Mouse (Mus musculus) c-Kit-positive CD71-positive TER-119-positive erythroid progenitor cells, embryonic 14.5 days (primary cell): ENCODE measurements around the gene Mgat5.
A peak's percentile ranks its signal among the peaks of the same experiment; 100 is the strongest.

Experiments
- DNase-seq: peaks from one replicate; pipeline ENCODE4 v3.0.0-alpha.2; 2013; ENCODE audit warnings: low spot score

Gene Mgat5

GRCm38 (mm10) chr1:127260969-127261368 lies 56.2 kb downstream of the Mgat5 start:
- no peak for DNase-seq

DNA sequence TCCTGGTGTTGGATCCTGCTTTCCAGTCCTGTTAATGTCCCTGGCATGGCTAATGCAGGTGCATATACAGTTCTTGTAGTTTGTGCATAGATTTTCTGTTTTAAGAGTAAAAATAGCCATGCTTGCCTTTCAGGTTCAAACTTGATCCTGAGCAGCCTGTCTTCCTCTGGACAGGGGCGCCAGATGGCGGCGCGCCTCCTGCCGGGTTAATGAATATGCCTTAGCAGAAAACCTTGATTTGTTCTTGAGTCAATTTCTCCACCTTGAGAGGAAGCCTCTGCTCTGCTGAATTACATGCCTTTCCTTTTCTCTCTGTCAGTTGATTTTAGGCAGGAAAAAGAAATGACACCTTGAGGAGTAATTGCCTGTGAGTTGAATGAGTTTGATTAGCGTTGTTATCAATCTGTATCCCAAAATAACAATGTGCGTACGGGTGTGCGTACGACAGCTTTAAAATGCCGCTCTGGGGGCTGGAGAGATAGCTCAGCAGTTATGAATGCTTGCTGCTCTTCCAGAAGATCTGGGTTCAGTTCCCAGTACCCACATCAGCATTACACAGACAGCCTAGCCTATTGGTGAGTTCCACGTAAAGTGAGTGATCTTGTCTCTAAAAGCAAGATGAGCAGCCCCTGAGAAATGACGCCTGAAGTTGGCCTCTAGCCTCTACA lies 57.5 kb downstream of the Mgat5 start:
- DNase-seq: no peak

- no peak for DNase-seq
Observed at GRCm38 (mm10) chr1:127267985-127268384, 63.2 kb downstream of the Mgat5 start.

DNA sequence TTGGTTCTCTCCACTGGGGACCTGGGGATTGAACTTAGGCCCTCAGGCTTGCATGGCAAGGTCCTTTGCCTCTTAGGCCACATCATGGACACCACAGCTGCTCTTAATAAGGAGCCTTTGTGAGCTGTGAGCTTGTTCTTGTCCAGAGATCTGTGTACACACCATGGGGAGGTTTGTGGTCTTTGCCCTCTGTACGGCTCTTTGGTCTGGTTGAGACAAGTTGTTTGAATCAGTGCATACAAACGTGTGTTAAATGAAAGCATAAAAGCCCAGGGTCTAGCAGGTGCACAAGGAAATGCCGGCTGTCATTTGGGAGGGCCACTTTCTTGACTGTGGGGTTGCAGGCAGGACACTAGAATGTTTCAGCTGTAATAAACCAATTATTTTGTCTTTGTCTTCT lies 64.5 kb downstream of the Mgat5 start:
- no peak for DNase-seq

GRCm38 (mm10) chr1:127270273-127271020 lies 65.6 kb downstream of the Mgat5 start:
- no peak for DNase-seq

- no peak for DNase-seq
Observed at GRCm38 (mm10) chr1:127271156-127271555, 66.3 kb downstream of the Mgat5 start.

DNA sequence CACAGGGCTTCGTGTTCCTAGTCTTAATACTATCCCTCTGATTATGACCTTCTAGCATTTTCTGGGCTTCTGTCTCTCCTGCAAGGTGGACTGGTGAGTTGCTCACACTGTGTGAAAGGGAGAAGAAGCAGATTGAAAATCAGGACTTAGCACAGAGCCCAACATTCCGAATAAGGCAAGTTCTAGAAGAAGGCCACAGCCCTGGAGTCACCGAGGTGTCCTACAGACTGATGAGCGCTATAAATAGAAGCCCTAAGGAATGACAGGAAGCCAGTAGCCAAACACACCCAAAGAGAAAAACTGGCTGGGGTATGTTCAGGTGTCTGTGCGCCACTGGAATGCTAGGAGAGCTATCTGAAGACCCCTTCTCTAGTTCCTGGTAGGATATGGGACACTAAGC lies 68.5 kb downstream of the Mgat5 start:
- no peak for DNase-seq

GRCm38 (mm10) chr1:127275572-127276324 lies 70.9 kb downstream of the Mgat5 start:
- no peak for DNase-seq

DNA sequence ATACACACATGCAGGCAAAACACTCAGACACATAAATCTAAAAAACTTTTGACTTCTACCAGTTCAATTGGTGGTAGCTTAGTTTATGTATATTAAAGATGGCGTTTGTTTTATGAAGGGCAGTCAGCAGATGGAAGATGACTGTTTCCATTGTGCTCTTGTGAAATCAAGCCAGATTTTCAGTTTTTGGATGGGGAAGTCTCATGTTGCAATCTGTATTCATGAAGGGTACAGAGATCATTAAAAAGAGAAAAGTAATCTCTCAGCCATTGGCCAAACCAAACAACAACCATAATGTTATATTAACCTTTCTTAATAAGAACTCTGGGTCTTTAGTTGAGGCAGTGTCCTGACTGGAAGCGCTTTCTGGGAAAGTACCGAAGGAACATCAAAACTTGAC lies 73.3 kb downstream of the Mgat5 start:
- DNase-seq: no peak

DNA sequence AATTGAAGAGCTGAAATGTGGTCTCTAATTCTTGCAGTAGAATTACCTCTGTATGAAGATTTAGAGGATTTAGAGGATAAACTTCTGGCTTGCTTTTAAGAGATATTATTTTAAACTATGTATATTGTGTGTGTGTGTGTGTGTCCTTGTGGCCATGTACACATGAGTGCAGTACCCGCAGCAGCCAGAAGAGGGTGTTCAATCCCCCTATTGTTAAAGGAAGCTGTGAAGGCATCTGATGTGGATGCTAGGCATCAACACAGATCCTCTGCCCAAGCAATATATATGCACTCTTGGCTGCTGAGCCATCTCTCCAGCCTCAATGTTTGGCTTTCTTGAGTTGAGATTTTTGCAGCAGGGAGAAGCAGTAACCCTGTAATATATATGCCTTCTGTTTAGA lies 75.4 kb downstream of the Mgat5 start:
- DNase-seq: no peak

- no peak for DNase-seq
Observed at GRCm38 (mm10) chr1:127284975-127285374, 80.2 kb downstream of the Mgat5 start.

DNA sequence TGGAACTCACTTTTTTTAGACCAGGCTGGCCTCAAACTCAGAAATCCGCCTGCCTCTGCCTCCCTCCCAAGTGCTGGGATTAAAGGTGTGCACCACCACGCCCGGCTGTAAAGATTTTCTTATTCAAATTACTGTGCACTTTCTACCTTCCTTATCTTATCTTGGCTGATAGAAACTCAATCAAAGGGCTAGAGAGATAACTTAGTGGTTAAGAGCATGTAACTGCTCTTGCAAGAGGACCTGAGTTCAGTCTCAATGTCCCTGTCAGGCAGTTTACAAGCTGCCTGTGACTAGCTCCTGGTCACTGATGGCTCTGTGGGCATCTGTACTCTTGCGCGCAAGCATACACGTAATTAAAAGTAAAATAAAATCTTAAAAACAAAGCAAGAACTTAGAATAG lies 82.7 kb downstream of the Mgat5 start:
- no peak for DNase-seq

- no peak for DNase-seq
Observed at GRCm38 (mm10) chr1:127290879-127291278, 86.1 kb downstream of the Mgat5 start.

GRCm38 (mm10) chr1:127291721-127292120 lies 86.9 kb downstream of the Mgat5 start:
- DNase-seq: no peak

- no peak for DNase-seq
Observed at GRCm38 (mm10) chr1:127293286-127293685, 88.5 kb downstream of the Mgat5 start.

GRCm38 (mm10) chr1:127296815-127297214 lies 92.0 kb downstream of the Mgat5 start:
- DNase-seq: no peak

- DNase-seq: peak; percentile 7
Observed at GRCm38 (mm10) chr1:127299774-127300173, 95.0 kb downstream of the Mgat5 start.

DNA sequence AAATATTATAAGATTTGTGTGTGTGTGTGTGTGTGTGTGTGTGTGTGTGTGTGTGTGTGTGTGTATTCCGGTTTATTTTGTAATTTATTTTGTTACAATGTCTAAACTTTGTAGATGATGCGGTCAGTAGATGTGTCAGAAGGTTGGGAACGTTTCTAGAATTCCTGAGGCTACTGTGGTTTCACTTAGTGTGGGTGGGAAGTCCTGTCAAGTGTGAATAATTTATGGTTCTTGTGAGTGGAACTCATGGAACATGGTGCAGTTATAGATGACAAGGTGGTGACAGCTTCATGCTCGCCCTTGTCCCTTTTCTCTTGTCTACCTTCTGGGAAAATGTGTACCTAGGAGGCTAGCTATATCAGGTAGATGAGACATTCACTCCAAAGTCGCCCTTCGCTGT lies 96.2 kb downstream of the Mgat5 start:
- DNase-seq: no peak

- no peak for DNase-seq
Observed at GRCm38 (mm10) chr1:127302620-127303019, 97.8 kb downstream of the Mgat5 start.

DNA sequence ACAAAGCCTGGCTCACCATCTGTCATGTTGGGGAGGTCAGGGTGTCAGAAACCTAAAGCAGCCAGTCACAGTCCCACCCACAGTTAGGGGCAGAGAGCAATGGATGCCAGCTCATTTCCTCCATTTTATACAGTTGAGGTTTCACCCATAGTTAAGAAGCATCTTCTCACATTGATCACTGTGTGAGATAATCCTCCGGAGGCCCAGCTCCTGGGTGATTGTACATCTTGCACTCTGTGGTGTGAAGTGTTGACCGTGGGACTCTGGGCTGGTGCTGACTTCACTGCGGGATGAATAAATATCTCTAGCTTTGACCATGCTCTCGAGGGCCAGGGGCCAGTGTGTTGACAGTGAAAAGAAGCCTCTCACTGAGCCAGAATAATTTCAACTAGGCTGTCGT lies 99.0 kb downstream of the Mgat5 start:
- no peak for DNase-seq

DNA sequence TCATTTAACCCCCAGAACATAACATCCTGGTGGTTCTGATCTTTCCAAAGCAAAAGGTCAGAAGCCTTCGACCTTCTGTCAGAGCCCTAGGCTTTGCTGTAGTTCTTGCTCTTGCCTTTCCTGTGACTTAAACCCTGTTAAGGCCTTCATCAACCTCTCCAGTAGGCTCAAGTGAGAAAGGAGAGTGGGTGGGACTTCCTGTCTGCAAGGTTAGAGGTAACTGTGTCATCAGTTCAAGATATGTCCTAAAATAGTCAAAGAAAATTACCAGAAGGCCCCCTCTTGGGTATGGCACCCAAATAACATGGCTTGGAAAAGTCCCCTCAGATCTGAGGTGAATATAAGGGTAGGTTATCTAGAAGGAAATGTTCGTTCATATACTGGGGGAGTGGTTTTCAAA lies 99.5 kb downstream of the Mgat5 start:
- no peak for DNase-seq

DNA sequence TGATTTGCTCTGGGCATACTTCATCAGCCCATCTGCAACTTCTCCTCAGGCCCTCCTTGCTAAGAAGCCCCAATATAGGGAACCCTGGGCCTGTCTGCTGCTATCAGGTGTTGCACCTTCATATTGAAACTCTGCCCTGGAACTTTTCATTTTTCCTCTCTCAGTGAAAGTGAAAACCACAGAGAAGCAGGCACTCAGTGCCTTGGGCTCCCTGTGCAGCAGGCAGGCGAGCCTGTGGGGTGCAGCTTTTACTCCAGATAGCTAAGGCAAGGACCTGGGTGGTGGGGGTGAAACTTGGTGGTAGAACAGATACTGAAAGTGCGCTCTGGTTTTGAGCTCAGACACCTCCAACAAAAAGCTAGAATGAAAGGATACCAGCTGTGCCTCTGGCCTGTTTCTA lies 100.8 kb downstream of the Mgat5 start:
- no peak for DNase-seq
